Mouse (Mus musculus) CH12.LX (cell line): ENCODE data around the gene Srrm4. TPM values are rescaled to one million over a fixed set of nuclear protein-coding genes. Genes with fewer than 3 reads are reported as not detected.

ENCODE experiments used
- DNase-seq: peaks from one replicate; pipeline ENCODE4 v3.0.0-alpha.2; 2013; ENCODE audit errors: extremely low read depth
- H3K27ac ChIP-seq: 2 replicates; pipeline ENCODE4 v1.5.1; 2012; ENCODE audit warnings: low read depth, mild to moderate bottlenecking, control low read depth, moderate library complexity; ENCODE audit not compliant: insufficient read depth
- H3K27me3 ChIP-seq: replicated peaks from 2 replicates; pipeline ENCODE3; 2012; ENCODE audit warnings: inconsistent platforms
- H3K36me3 ChIP-seq, 2 experiments: replicated peaks in 1 of 2; 2 replicates each; pipeline versions ENCODE3 to v1.6.1; 2012; ENCODE audit warnings: inconsistent platforms in 1 of 2, low read length in 1 of 2, mild to moderate bottlenecking in 1 of 2, mixed read lengths in 1 of 2, moderate library complexity in 1 of 2; ENCODE audit not compliant: control insufficient read depth in 1 of 2, insufficient read depth in 1 of 2
- H3K4me1 ChIP-seq, 2 experiments: 2 replicates each; pipeline ENCODE4 v1.6.1; 2012; ENCODE audit warnings: inconsistent platforms in 1 of 2, moderate library complexity in 1 of 2; ENCODE audit not compliant: insufficient read depth in 2 of 2, control insufficient read depth in 1 of 2
- H3K4me2 ChIP-seq: 2 replicates; pipeline ENCODE4 v1.6.1; 2012; ENCODE audit warnings: low read depth, mild to moderate bottlenecking, control low read depth; ENCODE audit not compliant: poor library complexity, insufficient read depth, severe bottlenecking
- H3K4me3 ChIP-seq, 3 experiments: fragments of 150-350 bp in 1 of 3; sonication (generic) in 1 of 3; replicated peaks in 1 of 3; 2 replicates each; pipeline versions ENCODE3 to v1.5.1; 2011 to 2012; ENCODE audit warnings: low read depth in 2 of 3, low read length in 2 of 3, mild to moderate bottlenecking in 2 of 3, moderate library complexity in 2 of 3, control low read depth in 1 of 3, improper control_type of control experiment in 1 of 3, inconsistent platforms in 1 of 3, mixed read lengths in 1 of 3; ENCODE audit not compliant: poor library complexity in 1 of 3
- H3K79me2 ChIP-seq: replicated peaks from 2 replicates; pipeline ENCODE4 v1.6.1; 2012; ENCODE audit warnings: mild to moderate bottlenecking, moderate library complexity; ENCODE audit not compliant: control insufficient read depth, poor library complexity, insufficient read depth, severe bottlenecking; ENCODE audit errors: extremely low read depth
- H3K9ac ChIP-seq: 2 replicates; pipeline ENCODE4 v1.6.1; 2012; ENCODE audit warnings: low read depth, mild to moderate bottlenecking, control low read depth, moderate library complexity; ENCODE audit not compliant: insufficient read depth
- H3K9me3 ChIP-seq: replicated peaks from 2 replicates; pipeline ENCODE3; 2012; ENCODE audit warnings: low read length, inconsistent platforms, mixed read lengths
- BHLHE40 ChIP-seq: IDR thresholded peaks from 2 replicates; pipeline ENCODE4 v1.6.1; 2011; ENCODE audit warnings: mild to moderate bottlenecking, low read depth, low read length, improper control_type of control experiment
- CHD1 ChIP-seq: IDR thresholded peaks from 2 replicates; pipeline ENCODE4 v1.6.1; 2012; ENCODE audit warnings: low read depth, low read length, improper control_type of control experiment, inconsistent platforms
- CTCF ChIP-seq, 2 experiments: IDR thresholded peaks in 1 of 2; conservative IDR thresholded peaks in 1 of 2; 2 replicates each; pipeline ENCODE4 v1.5.1; 2011 to 2012; ENCODE audit warnings: low read depth in 2 of 2, low read length in 2 of 2, improper control_type of control experiment in 1 of 2, inconsistent platforms in 1 of 2, mild to moderate bottlenecking in 1 of 2, moderate library complexity in 1 of 2
- E2F4 ChIP-seq: IDR thresholded peaks from 2 replicates; pipeline ENCODE4 v1.6.1; 2011; ENCODE audit warnings: low read depth, low read length, improper control_type of control experiment; ENCODE audit not compliant: insufficient replicate concordance
- ELF1 ChIP-seq: IDR thresholded peaks from 2 replicates; pipeline ENCODE4 v1.6.1; 2014; ENCODE audit warnings: low read depth, mild to moderate bottlenecking, inconsistent platforms, low read length, improper control_type of control experiment
- EP300 ChIP-seq: IDR thresholded peaks from 2 replicates; pipeline ENCODE4 v1.6.1; 2011; ENCODE audit warnings: low read length, improper control_type of control experiment
- ETS1 ChIP-seq: conservative IDR thresholded peaks from 2 replicates; pipeline ENCODE4 v1.6.1; 2012; ENCODE audit warnings: low read depth, mild to moderate bottlenecking, inconsistent platforms, low read length, improper control_type of control experiment, moderate library complexity
- GABPA ChIP-seq: IDR thresholded peaks from 2 replicates; pipeline ENCODE4 v1.6.1; 2012; ENCODE audit warnings: low read depth, low read length, improper control_type of control experiment, inconsistent platforms; ENCODE audit not compliant: insufficient replicate concordance
- HCFC1 ChIP-seq: IDR thresholded peaks from 2 replicates; pipeline ENCODE4 v1.6.1; 2012; ENCODE audit warnings: low read depth, mild to moderate bottlenecking, inconsistent platforms, low read length, improper control_type of control experiment
- JUN ChIP-seq: IDR thresholded peaks from 2 replicates; pipeline ENCODE4 v1.6.1; 2011; ENCODE audit warnings: low read depth, mild to moderate bottlenecking, low read length, improper control_type of control experiment, moderate library complexity; ENCODE audit not compliant: insufficient read depth
- JUND ChIP-seq: conservative IDR thresholded peaks from 2 replicates; pipeline ENCODE4 v1.6.1; 2011; ENCODE audit warnings: low read depth, low read length, improper control_type of control experiment
- MAFK ChIP-seq: IDR thresholded peaks from 2 replicates; pipeline ENCODE4 v1.6.1; 2011; ENCODE audit warnings: low read length, improper control_type of control experiment; ENCODE audit not compliant: insufficient replicate concordance
- MAX ChIP-seq: IDR thresholded peaks from 2 replicates; pipeline ENCODE4 v1.6.1; 2011; ENCODE audit warnings: low read length, improper control_type of control experiment
- MAZ ChIP-seq: IDR thresholded peaks from 2 replicates; pipeline ENCODE4 v1.6.1; 2012; ENCODE audit warnings: low read depth, mild to moderate bottlenecking, inconsistent platforms, low read length, improper control_type of control experiment, moderate library complexity
- MEF2A ChIP-seq: IDR thresholded peaks from 2 replicates; pipeline ENCODE4 v1.6.1; 2014; ENCODE audit warnings: low read depth, mild to moderate bottlenecking, inconsistent platforms, low read length, improper control_type of control experiment, borderline replicate concordance
- MXI1 ChIP-seq: IDR thresholded peaks from 2 replicates; pipeline ENCODE4 v1.6.1; 2011; ENCODE audit warnings: mild to moderate bottlenecking, low read depth, low read length, improper control_type of control experiment
- PAX5 ChIP-seq: IDR thresholded peaks from 2 replicates; pipeline ENCODE4 v1.6.1; 2012; ENCODE audit warnings: low read length, inconsistent platforms, mixed read lengths
- POLR2A ChIP-seq: IDR thresholded peaks from 2 replicates; pipeline ENCODE4 v1.6.1; 2011; ENCODE audit warnings: low read depth, mild to moderate bottlenecking, improper control_type of control experiment, low read length
- RAD21 ChIP-seq: IDR thresholded peaks from 2 replicates; pipeline ENCODE4 v1.6.1; 2011; ENCODE audit warnings: low read depth, mild to moderate bottlenecking, low read length, improper control_type of control experiment, moderate library complexity
- SMC3 ChIP-seq: IDR thresholded peaks from 2 replicates; pipeline ENCODE4 v1.6.1; 2011; ENCODE audit warnings: low read depth, low read length, improper control_type of control experiment
- TCF12 ChIP-seq: IDR thresholded peaks from 2 replicates; pipeline ENCODE4 v1.6.1; 2014; ENCODE audit warnings: low read depth, mild to moderate bottlenecking, inconsistent platforms, low read length, improper control_type of control experiment
- USF1 ChIP-seq: IDR thresholded peaks from 2 replicates; pipeline ENCODE4 v1.6.1; 2014; ENCODE audit warnings: low read depth, mild to moderate bottlenecking, inconsistent platforms, low read length, improper control_type of control experiment
- ZKSCAN1 ChIP-seq: IDR thresholded peaks from 2 replicates; pipeline ENCODE4 v1.6.1; 2012; ENCODE audit warnings: low read depth, inconsistent platforms, low read length, improper control_type of control experiment, borderline replicate concordance
- ZMIZ1 ChIP-seq: IDR thresholded peaks from 2 replicates; pipeline ENCODE4 v1.6.1; 2012; ENCODE audit warnings: low read depth, mild to moderate bottlenecking, inconsistent platforms, low read length, improper control_type of control experiment
- ZNF384 ChIP-seq: IDR thresholded peaks from 2 replicates; pipeline ENCODE4 v1.6.1; 2012; ENCODE audit warnings: low read depth, low read length, improper control_type of control experiment, inconsistent platforms
- dilution Hi-C: fragments of 300-500 bp; cut with MboI; formaldehyde crosslinking; loops from 2 replicates; pipeline ENCODE4 v1.14.3; 2020; ENCODE audit warnings: low sequenced_read_pairs; ENCODE audit not compliant: extremely low pct_unique_long_range_greater_than_20kb, extremely low pct_ligation_motif_present
- in situ Hi-C: fragments of 300-500 bp; cut with MboI; formaldehyde crosslinking; loops from 3 replicates; pipeline ENCODE4 v1.14.3; 2019; ENCODE audit warnings: low sequenced_read_pairs, low pct_ligation_motif_present, low pct_unique_long_range_greater_than_20kb, mixed read lengths
- polyA plus RNA-seq: library from polyadenylated mRNA; unstranded; fragments of >175 nt; gene quantifications from 2 replicates; pipeline ENCODE4 v1.2.1, GENCODE M21; 2012; ENCODE audit warnings: low read depth; ENCODE audit not compliant: insufficient read length
- total RNA-seq, 2 experiments: library from RNA; depleted of rRNA; stranded (reverse); fragments of 300-350 nt in 1 of 2; fragments of >200 nt in 1 of 2; gene quantifications; 2 replicates each; pipeline ENCODE4 v1.2.3; 2012 to 2014

Srrm4 gene
- total and polyA plus RNA-seq, 3 experiments: not detected

DNA sequence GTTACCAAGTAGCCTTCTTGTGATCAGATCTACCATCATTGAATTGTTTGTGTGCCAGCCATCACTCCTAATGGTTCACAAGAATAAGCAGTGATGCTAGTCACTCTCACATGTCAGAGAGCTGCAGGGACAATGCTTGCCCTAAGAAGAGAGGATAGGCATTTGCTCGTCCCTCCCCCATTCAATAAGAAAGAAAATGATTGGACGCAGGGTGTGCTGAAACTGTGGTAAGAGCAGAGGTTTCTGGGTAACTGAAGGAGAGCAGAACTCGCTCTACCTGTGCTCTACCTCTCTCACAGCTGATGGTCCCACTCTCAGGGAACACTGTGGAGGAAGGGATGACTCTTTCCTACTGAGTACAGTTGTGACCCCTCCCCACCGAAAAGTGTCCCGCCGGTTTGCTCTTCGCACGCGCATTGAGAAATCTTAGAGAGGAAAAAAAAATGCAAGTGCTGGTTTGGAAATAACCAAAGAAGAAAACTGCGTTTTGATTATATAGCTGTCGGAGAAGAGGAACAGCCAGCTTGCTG is 143.7 kb downstream of the Srrm4 start:
- Histone ChIP-seq H3K27me3 (no peaks in the 10 kb centered on the region), H3K4me1 (no peaks in the 10 kb centered on the region), H3K9ac (no peak overlapping the region), H3K27ac (no peak overlapping the region), H3K79me2 (no peaks in the 10 kb centered on the region), H3K9me3 (peaks cover 77% of the 10 kb centered on the region), H3K36me3 (no peaks in the 10 kb centered on the region), H3K4me2 (no peak overlapping the region), H3K4me3 (no peak overlapping the region)
- no peak for DNase-seq
- TF ChIP-seq MAZ (no peak), MAFK (no peak), CTCF (conservative IDR thresholded peaks at IDR 0.05 in 1 of 2, IDR thresholded peaks at IDR 0.05 in 1 of 2; ENCODE audit: low read depth in 2 of 2, low read length in 2 of 2) (no peak), MXI1 (no peak), MEF2A (no peak), ZNF384 (no peak), ETS1 (no peak), E2F4 (no peak), ZKSCAN1 (no peak), POLR2A (no peak), GABPA (no peak), RAD21 (no peak), HCFC1 (no peak), MAX (no peak), ZMIZ1 (no peak)
- dilution Hi-C loops (no loop called here), in situ Hi-C loops (no loop called here)

GRCm38 (mm10) chr5:116446552-116446951 is 145.1 kb downstream of the Srrm4 start:
- no peak overlapping the region for H3K4me2 ChIP-seq
- no peaks in the 10 kb centered on the region for H3K27me3 ChIP-seq
- dilution Hi-C loops: no loop called here
- H3K36me3 ChIP-seq: no peaks in the 10 kb centered on the region
- TF ChIP-seq GABPA (no peak), ELF1 (no peak), EP300 (no peak), USF1 (no peak), SMC3 (no peak), TCF12 (no peak), PAX5 (no peak), BHLHE40 (no peak), JUND (no peak), CHD1 (no peak), JUN (no peak), ZNF384 (no peak), ETS1 (no peak)
- H3K79me2 ChIP-seq: no peaks in the 10 kb centered on the region
- H3K4me3 ChIP-seq: no peak overlapping the region
- H3K4me1 ChIP-seq: no peaks in the 10 kb centered on the region
- H3K9me3 ChIP-seq: peaks cover 82% of the 10 kb centered on the region
- no peak overlapping the region for H3K27ac ChIP-seq
- DNase-seq: no peak
- in situ Hi-C loops: no loop called here
- no peak overlapping the region for H3K9ac ChIP-seq
